Mouse (Mus musculus) liver, embryonic 12.5 days (tissue): ENCODE data around the gene Usp31. TPM values are rescaled to one million over a fixed set of nuclear protein-coding genes. Genes with fewer than 3 reads are reported as not detected.
A peak's percentile ranks its signal among the peaks of the same experiment; 100 is the strongest.

Experiments
- ATAC-seq: fragments of 200-750 bp; cut with Nextera tagmentation; 2 replicates; pipeline ENCODE4 v1.8.0; 2017; ENCODE audit warnings: moderate number of reproducible peaks, mild to moderate bottlenecking, moderate library complexity
- H3K27ac ChIP-seq: fragments of 300-500 bp; sonication (generic); 2 replicates; pipeline ENCODE4 v1.5.1; 2016; ENCODE audit warnings: mild to moderate bottlenecking
- H3K27me3 ChIP-seq: fragments of 300-500 bp; sonication (generic); replicated peaks from 2 replicates; pipeline ENCODE4 v1.6.1; 2016; ENCODE audit warnings: mild to moderate bottlenecking, moderate library complexity
- H3K36me3 ChIP-seq: fragments of 300-500 bp; sonication (generic); 2 replicates; pipeline ENCODE4 v1.6.1; 2016; ENCODE audit warnings: mild to moderate bottlenecking, moderate library complexity
- H3K4me1 ChIP-seq: fragments of 300-500 bp; sonication (generic); 2 replicates; pipeline ENCODE4 v1.6.1; 2016
- H3K4me2 ChIP-seq: fragments of 300-500 bp; sonication (generic); 2 replicates; pipeline ENCODE4 v1.6.1; 2016; ENCODE audit warnings: mild to moderate bottlenecking, moderate library complexity
- H3K4me3 ChIP-seq: fragments of 300-500 bp; sonication (generic); 2 replicates; pipeline ENCODE4 v1.5.1; 2016; ENCODE audit warnings: mild to moderate bottlenecking, moderate library complexity
- H3K9ac ChIP-seq: fragments of 300-500 bp; sonication (generic); 2 replicates; pipeline ENCODE4 v1.6.1; 2016; ENCODE audit warnings: mild to moderate bottlenecking, moderate library complexity
- H3K9me3 ChIP-seq: fragments of 300-500 bp; sonication (generic); replicated peaks from 2 replicates; pipeline ENCODE4 v1.6.1; 2016; ENCODE audit warnings: mild to moderate bottlenecking, moderate library complexity
- WGBS: fragments of 180-500 bp; shearing (Covaris S2); methylation state at CpG from one replicate; pipeline ENCODE4 v1.1.7; 2016; ENCODE audit not compliant: insufficient replicate concordance; 5-methylcytosine and 5-hydroxymethylcytosine counted together
- polyA plus RNA-seq: library from polyadenylated mRNA; unstranded; fragments of >200 nt; fragmentation: Nextera tagmentation; extraction: Ambion mirVana; gene quantifications from 2 replicates; pipeline ENCODE4 v1.2.1, GENCODE M21; 2016

The Usp31 gene
- polyA plus RNA-seq, 1 experiment from 2014 or later: 1.7 TPM

GRCm38 (mm10) chr7:121652629-121653028, 54.4 kb downstream of the Usp31 start:
- no peak for ATAC-seq

GRCm38 (mm10) chr7:121650724-121651123, 56.3 kb downstream of the Usp31 start:
- Histone ChIP-seq H3K36me3 (peaks cover 70% of the 10 kb centered on the region), H3K4me3 (no peak overlapping the region), H3K9ac (no peak overlapping the region), H3K9me3 (no peaks in the 10 kb centered on the region), H3K27me3 (no peaks in the 10 kb centered on the region), H3K4me2 (no peak overlapping the region), H3K4me1 (no peaks in the 10 kb centered on the region), H3K27ac (no peak overlapping the region)
- no peak for ATAC-seq
- WGBS: 87% methylated on average over 3 of the region's 3 CpGs

More at GRCm38 (mm10) chr7:121652629-121653028, 54.4 kb downstream of the Usp31 start:
- Histone ChIP-seq H3K36me3 (peaks cover 77% of the 10 kb centered on the region), H3K9ac (no peak overlapping the region), H3K4me3 (no peak overlapping the region), H3K27me3 (no peaks in the 10 kb centered on the region), H3K27ac (no peak overlapping the region), H3K9me3 (no peaks in the 10 kb centered on the region), H3K4me1 (no peaks in the 10 kb centered on the region), H3K4me2 (no peak overlapping the region)
- WGBS: 88% methylated on average over 2 of the region's 2 CpGs

GRCm38 (mm10) chr7:121640998-121641762, 65.9 kb downstream of the Usp31 start:
- 54% methylated on average over 12 of the region's 12 CpGs for WGBS
- H3K4me2 ChIP-seq: no peak overlapping the region
- no peak for ATAC-seq

GRCm38 (mm10) chr7:121636732-121637131, 70.3 kb downstream of the Usp31 start:
- no peak for ATAC-seq
- Histone ChIP-seq H3K27ac (no peak overlapping the region), H3K36me3 (no peaks in the 10 kb centered on the region), H3K9me3 (no peaks in the 10 kb centered on the region), H3K9ac (no peak overlapping the region), H3K27me3 (no peaks in the 10 kb centered on the region), H3K4me1 (no peaks in the 10 kb centered on the region), H3K4me3 (no peak overlapping the region), H3K4me2 (no peak overlapping the region)
- 53% methylated on average over 5 of the region's 5 CpGs for WGBS

More at GRCm38 (mm10) chr7:121640998-121641762, 65.9 kb downstream of the Usp31 start:
- Histone ChIP-seq H3K27ac (no peak overlapping the region), H3K36me3 (peaks cover 10% of the 10 kb centered on the region), H3K27me3 (no peaks in the 10 kb centered on the region), H3K4me3 (no peak overlapping the region), H3K4me1 (no peaks in the 10 kb centered on the region), H3K9ac (no peak overlapping the region), H3K9me3 (no peaks in the 10 kb centered on the region)

GRCm38 (mm10) chr7:121634236-121634635, 72.8 kb downstream of the Usp31 start:
- Histone ChIP-seq H3K9ac (no peak overlapping the region), H3K9me3 (no peaks in the 10 kb centered on the region), H3K27ac (no peak overlapping the region), H3K36me3 (no peaks in the 10 kb centered on the region), H3K4me1 (no peaks in the 10 kb centered on the region), H3K4me2 (no peak overlapping the region), H3K4me3 (no peak overlapping the region), H3K27me3 (no peaks in the 10 kb centered on the region)
- WGBS: 61% methylated on average over 3 of the region's 3 CpGs
- ATAC-seq: no peak

- H3K9ac ChIP-seq: no peak overlapping the region
- H3K4me1 ChIP-seq: no peaks in the 10 kb centered on the region
- H3K4me3 ChIP-seq: no peak overlapping the region
- no peaks in the 10 kb centered on the region for H3K9me3 ChIP-seq
- H3K27me3 ChIP-seq: no peaks in the 10 kb centered on the region
- no peaks in the 10 kb centered on the region for H3K36me3 ChIP-seq
- WGBS: 79% methylated on average over 9 of the region's 9 CpGs
- H3K4me2 ChIP-seq: no peak overlapping the region
- no peak for ATAC-seq
- H3K27ac ChIP-seq: no peak overlapping the region
Measured at GRCm38 (mm10) chr7:121622835-121623420, 84.1 kb downstream of the Usp31 start.

- Histone ChIP-seq H3K27me3 (no peaks in the 10 kb centered on the region), H3K9me3 (no peaks in the 10 kb centered on the region), H3K27ac (no peak overlapping the region), H3K9ac (no peak overlapping the region), H3K4me2 (no peak overlapping the region), H3K36me3 (no peaks in the 10 kb centered on the region), H3K4me1 (no peaks in the 10 kb centered on the region), H3K4me3 (no peak overlapping the region)
- WGBS: 60% methylated on average over 6 of the region's 6 CpGs
- no peak for ATAC-seq
Measured at GRCm38 (mm10) chr7:121622433-121622832, 84.6 kb downstream of the Usp31 start.

- WGBS: 30% methylated on average over 4 of the region's 4 CpGs
- ATAC-seq: no peak
Measured at GRCm38 (mm10) chr7:121601697-121602096, 105.4 kb downstream of the Usp31 start.

GRCm38 (mm10) chr7:121596401-121596800, 110.7 kb downstream of the Usp31 start:
- H3K9ac ChIP-seq: no peak overlapping the region
- no peak for ATAC-seq
- H3K9me3 ChIP-seq: no peaks in the 10 kb centered on the region
- H3K4me3 ChIP-seq: no peak overlapping the region
- H3K27ac ChIP-seq: no peak overlapping the region
- no peaks in the 10 kb centered on the region for H3K4me1 ChIP-seq
- WGBS: 68% methylated on average over 3 of the region's 3 CpGs
- no peaks in the 10 kb centered on the region for H3K27me3 ChIP-seq
- no peak overlapping the region for H3K4me2 ChIP-seq
- no peaks in the 10 kb centered on the region for H3K36me3 ChIP-seq

More at GRCm38 (mm10) chr7:121601697-121602096, 105.4 kb downstream of the Usp31 start:
- Histone ChIP-seq H3K4me1 (no peaks in the 10 kb centered on the region), H3K27ac (no peak overlapping the region), H3K4me3 (no peak overlapping the region), H3K4me2 (no peak overlapping the region), H3K9ac (no peak overlapping the region), H3K9me3 (no peaks in the 10 kb centered on the region), H3K36me3 (no peaks in the 10 kb centered on the region), H3K27me3 (no peaks in the 10 kb centered on the region)

- Histone ChIP-seq H3K27me3 (no peaks in the 10 kb centered on the region), H3K9me3 (no peaks in the 10 kb centered on the region), H3K4me2 (0 out of 2 replicates have a peak overlapping the region, but pooled peaks have one; percentile 12), H3K36me3 (no peaks in the 10 kb centered on the region), H3K4me3 (no peak overlapping the region), H3K4me1 (no peaks in the 10 kb centered on the region), H3K9ac (no peak overlapping the region), H3K27ac (no peak overlapping the region)
- 65% methylated on average over 4 of the region's 4 CpGs for WGBS
- no peak for ATAC-seq
Measured at GRCm38 (mm10) chr7:121595496-121595895, 111.6 kb downstream of the Usp31 start.

GRCm38 (mm10) chr7:121595085-121595484, 112.0 kb downstream of the Usp31 start:
- no peak overlapping the region for H3K4me3 ChIP-seq
- H3K9me3 ChIP-seq: no peaks in the 10 kb centered on the region
- peak overlapping the region; percentile 12; the same call in 1 of the 2 replicates for H3K4me2 ChIP-seq
- WGBS: 45% methylated on average over 5 of the region's 5 CpGs
- H3K9ac ChIP-seq: no peak overlapping the region
- no peaks in the 10 kb centered on the region for H3K4me1 ChIP-seq
- no peak overlapping the region for H3K27ac ChIP-seq
- H3K27me3 ChIP-seq: no peaks in the 10 kb centered on the region
- no peaks in the 10 kb centered on the region for H3K36me3 ChIP-seq
- peak; percentile 58 for ATAC-seq

GRCm38 (mm10) chr7:121594623-121595022, 112.4 kb downstream of the Usp31 start:
- Histone ChIP-seq H3K27me3 (no peaks in the 10 kb centered on the region), H3K4me3 (no peak overlapping the region), H3K9me3 (no peaks in the 10 kb centered on the region), H3K4me1 (no peaks in the 10 kb centered on the region), H3K27ac (no peak overlapping the region), H3K36me3 (no peaks in the 10 kb centered on the region), H3K9ac (no peak overlapping the region), H3K4me2 (peak overlapping the region; percentile 12; the same call in 1 of the 2 replicates)
- ATAC-seq: no peak
- WGBS: 33% methylated on average over 1 of the region's 1 CpGs
